Mouse (Mus musculus) heart, postnatal 10 days (tissue): ENCODE measurements around the gene Gm20388. TPM values are rescaled to one million over a fixed set of nuclear protein-coding genes. Genes with fewer than 3 reads are reported as not detected.
A peak's percentile ranks its signal among the peaks of the same experiment; 100 is the strongest.

ENCODE experiments used
- DNase-seq, 2 experiments: peaks; one replicate each; pipeline ENCODE4 v3.0.0; 2021
- intact Hi-C: fragments of 180-260 bp; cut with DNase I; formaldehyde crosslinking; loops from one replicate; pipeline ENCODE4 v1.15.1; 2025
- total RNA-seq, 2 experiments: library from RNA; stranded (reverse); gene quantifications; 2 replicates each; pipeline ENCODE4 v1.2.3; 2021

Gm20388 gene
- total RNA-seq, 2 experiments from 2014 or later = 2.0 to 2.2 TPM

DNA sequence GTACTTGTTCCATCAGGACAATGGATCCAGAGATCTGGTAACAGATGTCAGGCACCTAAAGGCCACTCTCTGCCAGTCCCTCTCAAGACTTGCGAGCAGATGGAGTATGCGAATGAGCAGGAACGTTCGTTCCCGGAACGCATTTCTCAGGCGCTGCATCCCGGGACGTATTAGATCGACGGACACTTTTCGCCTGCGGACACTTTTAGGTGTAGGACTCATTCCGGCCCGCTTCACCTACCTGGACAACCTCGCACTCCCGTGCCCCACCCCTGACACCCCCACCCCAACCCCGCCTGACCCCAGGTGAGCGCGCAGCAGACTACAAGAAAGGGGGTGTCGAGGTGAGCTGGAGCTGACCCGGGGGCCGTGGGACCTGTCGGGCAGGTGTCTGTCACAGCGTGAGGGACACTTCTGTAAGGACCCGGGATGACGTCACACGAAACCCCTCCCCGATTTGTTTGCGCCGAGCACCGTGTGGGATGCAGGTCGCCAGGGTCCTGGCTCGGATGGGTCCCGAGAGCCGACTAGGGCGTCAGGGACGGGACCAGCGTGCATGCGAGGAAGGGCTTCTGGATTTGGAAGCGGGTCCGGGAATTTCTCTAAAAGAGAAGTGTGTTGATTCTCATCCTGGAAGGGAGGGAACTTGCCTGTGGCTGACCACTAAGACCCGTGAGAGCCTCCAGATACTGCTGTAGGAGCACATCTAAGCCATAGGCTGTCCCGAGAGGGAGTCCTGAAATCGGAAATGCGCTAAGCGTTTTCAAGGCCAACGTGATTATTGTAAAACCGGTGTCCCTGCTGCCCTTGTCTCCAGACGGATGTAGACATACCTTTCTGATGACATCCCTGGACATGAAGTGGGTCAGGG, 2864.9 kb downstream of the Gm20388 start, which contains the start of gene Acsf3:
Gene Acsf3, plus strand, starts transcription at position 202 of the 871 bp plus-strand sequence.
- intact Hi-C loops = loop anchor here (5.0 kb wide), 1 partner anchor 98 kb away; no protein-coding TSS in a partner anchor

DNA sequence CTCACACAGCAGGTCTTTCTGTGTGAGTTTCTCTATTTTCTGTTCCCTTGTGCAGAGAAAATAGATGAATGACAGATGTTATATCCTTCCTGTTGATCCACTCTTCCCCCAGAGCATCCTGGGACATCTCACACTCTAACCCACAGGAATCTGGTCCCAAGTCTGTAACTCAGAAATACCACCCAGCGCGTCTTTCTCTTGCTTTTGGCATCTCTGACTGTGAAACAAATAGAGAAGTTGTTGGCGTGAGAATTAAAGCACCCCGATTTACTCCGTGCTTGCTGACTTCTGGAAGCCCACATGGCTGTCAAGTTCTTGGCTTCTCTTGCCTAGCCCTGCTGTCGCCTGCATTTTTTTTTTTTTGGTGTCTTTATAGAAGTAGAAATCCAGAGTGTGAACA, 2867.1 kb downstream of the Gm20388 start:
- no peak for DNase-seq
- intact Hi-C loops = loop anchor here (5.0 kb wide), 1 partner anchor 100 kb away; no protein-coding TSS in a partner anchor

More for the DNA sequence above, 2864.9 kb downstream of the Gm20388 start, which contains the start of gene Acsf3:
- DNase-seq = peak; percentile 62 to 79

DNA sequence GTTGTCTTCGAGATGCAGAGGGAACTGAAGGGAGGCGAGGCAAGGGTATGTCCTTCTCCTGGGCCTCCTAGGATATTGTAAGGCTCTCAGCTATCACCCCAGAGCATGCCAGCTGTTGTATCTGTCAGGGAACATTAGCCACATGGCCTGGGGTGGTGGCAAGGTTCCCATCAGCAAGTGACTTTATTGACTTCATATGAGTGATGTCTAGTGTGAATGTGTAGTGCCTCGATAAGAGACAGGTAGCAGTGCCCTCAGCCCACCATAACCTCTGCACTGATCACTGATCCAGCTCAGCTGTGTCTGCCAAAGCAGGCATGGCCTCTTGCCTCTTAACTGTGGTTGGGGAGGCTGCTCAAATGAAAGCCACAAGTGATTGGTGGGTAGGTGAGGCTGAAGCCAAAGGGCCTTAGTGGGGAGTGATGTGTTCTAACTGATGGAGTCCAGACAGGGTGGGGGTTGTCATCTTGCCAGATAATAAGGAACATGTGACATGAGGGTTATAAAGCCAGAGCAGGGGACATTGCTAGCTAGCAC, 2868.1 kb downstream of the Gm20388 start:
- intact Hi-C loops = loop anchor here (5.0 kb wide), 1 partner anchor 101 kb away; no protein-coding TSS in a partner anchor

DNA sequence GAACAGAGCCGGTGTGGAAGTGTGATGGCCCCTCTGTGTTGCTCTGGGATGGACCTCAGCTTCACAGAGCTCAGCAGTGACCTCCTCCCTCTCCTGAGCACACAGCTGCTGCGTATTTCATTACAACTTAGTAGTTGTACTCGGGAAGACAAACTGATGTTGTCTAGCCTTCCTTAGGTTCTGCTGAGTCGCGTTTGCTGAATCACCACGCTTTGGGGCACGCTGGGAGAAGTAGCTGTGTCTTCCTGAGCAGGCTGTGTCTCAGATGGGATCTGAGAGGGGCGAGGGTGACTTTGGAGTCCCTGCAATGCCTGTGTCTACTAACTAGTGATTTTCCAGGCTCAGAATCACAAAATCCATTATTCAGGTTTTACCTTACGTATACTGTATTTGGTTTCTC, 2868.6 kb downstream of the Gm20388 start:
- no peak for DNase-seq
- intact Hi-C loops = loop anchor here (5.0 kb wide), 1 partner anchor 102 kb away; no protein-coding TSS in a partner anchor

More for the DNA sequence above, 2868.1 kb downstream of the Gm20388 start:
- DNase-seq = no peak

DNA sequence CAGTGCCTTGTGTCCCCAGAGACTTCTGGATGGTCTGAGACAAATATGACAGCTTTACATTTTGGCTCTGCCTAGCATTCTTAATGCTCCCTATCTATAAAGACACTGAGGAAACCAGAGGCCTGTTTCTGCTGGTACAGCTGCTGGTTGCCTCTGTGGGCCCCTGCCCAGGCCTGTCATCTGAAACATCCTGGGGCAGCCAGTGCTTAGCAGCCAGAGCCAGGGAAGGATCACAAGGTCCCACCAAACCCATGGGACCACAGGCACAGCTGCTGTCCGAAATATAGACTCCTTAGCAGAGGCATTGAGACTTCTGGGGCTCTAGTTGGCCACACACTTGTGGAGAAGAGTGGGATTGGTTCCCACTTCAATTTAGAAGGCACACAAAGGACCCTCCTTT, 2874.1 kb downstream of the Gm20388 start:
- DNase-seq = no peak
- intact Hi-C loops = no loop called here

DNA sequence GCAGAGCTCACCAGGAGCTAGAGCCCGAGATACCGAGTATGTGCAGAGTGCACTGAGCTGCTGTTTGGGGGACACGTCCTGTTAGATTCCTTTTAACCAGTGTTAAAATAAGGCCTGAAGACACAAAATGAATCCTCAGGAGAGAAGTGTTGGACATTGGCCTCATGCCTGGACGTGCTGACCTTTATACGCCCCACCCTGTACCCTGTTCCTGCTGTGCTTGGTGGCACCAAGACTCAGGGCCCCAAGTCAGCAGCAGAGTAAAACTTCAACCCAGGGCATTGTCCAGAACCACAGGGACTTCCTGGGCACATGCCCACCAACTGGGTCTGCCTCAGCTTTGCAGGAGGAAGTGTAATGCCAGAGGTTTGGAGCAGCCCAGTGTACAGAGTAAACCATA, 2879.2 kb downstream of the Gm20388 start:
- intact Hi-C loops = no loop called here
- DNase-seq = no peak

DNA sequence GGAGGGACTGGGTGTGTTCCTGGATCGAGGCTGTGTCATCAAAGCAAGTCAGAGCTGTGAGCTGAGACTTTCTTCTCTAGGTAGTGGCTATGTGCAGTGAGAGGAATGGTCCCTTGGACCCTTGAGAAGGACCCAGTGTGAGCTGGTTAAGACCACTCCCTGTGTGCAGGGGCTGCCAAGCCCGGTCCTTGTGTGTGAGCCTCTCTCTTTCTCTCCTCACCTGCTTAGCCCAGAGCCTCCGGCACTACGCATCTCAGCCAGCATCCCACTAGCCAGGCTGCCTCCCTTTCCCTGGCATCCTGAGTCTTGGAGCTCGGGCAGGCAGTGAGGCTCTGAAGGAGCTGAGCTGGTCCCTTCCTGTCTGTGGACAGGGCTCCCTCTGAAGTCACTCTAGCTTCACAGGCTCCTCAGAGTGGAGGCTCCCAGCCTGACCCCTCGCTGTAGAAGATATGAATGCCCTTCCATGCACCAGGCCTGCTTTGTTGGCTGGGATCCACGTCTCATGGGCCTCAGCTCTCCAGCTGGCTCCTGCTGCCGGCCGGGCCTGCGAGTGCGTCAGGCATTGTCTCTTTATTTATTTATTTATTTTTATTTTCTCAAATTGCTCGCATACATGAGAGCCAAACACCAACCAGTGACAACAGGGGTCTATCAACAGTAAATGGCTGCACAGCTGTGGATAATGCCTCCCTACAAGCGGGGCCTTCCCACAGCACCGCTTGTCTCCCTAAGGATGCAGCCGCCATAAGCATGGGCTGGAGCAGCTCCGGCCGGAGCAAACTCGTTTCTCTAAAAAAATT, 2882.9 kb downstream of the Gm20388 start:
- peak; percentile 87 to 89 for DNase-seq
- intact Hi-C loops = no loop called here

DNA sequence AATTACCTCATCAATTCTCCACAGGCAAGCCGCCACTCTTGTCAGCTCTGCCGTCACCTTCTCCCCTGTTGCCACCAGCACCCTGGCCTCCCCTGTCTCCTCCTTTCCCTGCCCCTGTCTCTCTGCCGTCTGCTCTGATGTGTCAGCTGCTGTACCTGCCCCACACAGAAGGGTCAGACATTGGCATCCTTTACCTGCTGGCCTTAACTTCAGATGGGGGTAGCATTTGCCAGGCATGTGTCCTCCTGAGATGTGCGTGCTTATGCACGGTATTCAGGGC, 2883.5 kb downstream of the Gm20388 start:
- intact Hi-C loops = no loop called here

DNA sequence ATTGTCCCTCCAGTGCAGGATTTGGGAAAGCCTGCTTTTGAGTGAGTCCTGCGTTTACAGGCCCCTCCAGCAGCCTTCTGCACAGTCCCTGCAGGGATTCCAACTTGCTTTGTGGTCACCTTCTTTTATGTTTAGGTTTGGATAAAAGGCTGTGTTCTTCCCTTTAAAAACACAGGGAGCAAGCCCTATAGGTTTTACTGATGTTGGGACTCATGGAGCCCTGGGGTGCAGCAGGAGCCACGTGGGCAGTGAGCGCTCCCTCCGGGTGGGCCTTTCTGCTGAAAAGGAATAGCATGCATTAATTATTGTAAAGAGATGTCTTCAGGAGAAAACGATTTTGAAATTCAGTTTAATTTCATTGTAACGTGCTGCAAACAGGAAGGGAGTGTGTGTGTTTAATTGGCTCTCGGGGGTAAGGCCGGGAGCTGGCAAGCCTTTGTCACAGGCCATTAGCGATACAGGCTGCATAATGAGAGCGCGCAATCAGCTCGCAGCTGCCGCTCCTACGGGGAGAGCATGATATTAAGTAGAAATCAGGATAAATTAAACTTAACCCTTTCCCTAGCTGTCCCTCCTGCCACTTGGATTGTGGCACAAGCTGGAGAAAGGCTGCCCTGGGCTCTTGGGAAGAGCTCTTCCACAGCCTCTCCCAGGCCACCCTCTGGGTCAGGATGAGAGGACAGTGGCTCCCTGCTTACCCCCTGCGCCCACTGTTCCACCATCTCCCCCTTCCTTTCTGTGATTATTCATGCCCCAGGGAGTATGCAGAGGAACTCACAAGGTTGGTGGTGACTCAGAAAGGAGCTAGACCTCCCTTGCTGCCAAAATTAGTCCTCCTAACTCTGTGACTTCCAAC, 2893.5 kb downstream of the Gm20388 start:
- no peak for DNase-seq
- intact Hi-C loops = no loop called here

More for the DNA sequence above, 2883.5 kb downstream of the Gm20388 start:
- no peak for DNase-seq

DNA sequence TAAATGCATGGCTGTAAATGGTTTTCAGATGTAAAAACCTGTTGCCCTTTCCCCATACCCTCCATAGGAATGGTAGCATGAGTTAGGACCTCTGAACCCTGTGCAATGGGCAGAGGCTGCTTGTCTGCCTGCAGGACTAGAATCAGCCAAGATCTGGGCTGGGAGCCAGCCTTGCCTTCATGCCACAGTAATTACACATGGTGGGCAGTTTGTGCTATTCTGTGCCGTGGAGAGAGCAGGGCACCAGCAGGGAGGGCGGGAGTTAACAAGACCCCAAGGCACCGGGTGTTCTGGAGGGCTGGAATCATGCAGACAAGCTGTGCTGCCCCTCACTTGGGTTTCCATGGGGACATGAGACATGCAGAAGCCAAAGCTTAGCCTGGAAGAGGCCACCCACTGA, 2894.7 kb downstream of the Gm20388 start:
- no peak for DNase-seq
- intact Hi-C loops = no loop called here

DNA sequence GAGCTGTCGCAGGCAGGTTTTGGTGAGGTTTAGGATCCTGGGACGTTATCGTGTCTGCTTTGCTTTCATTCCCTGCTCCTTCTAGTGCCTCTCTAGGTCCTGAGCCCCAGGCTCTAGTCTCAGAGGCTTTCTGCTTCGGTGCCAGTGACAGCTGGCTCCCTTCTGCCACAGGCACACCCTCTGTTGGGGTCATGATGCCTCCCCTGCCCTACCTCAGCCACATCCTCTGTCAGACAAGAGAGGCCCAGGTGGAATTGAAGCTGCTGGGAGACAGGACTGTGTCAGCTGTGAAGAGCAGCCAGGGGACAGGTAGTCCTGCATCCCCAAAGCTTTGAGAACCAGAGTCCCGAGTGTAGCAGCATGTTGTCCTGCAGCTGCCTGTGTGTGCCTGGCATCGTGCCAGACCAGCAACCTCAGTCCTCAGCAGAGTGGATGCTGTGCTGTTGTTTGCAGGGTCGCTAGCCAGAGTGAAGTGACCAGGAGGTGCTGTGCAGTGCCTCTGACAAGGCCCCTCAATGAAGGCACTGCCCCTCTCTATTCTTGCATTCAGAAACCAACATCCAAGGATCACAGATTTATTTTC, 2896.4 kb downstream of the Gm20388 start:
- peak in 1 of 2 experiments; percentile 27 for DNase-seq
- intact Hi-C loops = no loop called here

DNA sequence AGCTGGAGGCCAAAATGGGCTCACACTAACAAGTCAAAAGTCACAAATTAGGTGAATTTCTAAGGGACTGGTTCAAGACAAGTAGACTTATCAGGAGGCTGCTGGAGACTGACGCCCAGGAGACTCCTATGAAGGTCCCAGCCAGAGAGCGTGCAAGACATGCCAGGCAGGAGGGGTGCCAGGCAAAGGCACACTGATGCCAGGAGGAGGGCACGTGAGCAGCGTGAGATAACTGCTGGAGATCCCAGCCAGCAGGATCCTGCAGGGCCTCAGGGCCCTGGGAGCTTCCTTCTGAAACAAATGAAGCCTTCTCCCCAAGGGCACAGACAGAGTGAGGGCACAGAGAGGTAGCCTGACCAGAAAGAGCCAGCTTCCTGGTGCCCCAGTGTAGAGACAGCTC, 2897.3 kb downstream of the Gm20388 start:
- peak; percentile 69 to 77 for DNase-seq
- intact Hi-C loops = no loop called here

DNA sequence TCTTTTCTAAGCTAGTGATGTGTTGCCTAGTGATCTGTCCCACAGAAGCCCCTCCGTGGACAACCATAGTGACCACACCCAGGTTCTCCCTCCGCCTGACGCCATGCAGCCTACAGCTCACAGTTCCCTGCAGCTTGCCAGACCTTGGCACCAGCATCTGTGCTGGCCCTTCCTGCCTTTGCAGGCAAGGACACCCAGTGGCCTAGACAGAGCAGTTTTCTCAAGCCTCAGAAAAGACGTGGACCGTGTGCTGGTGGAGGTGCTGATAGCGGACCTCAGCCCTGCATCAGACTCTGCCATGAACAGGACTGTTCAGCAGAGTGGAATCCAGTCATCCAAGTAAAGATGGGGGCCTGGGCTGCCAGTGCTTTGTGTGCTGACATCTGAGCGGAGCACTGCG, 2899.7 kb downstream of the Gm20388 start:
- intact Hi-C loops = loop anchor here (5.0 kb wide), 2 partner anchors 133 to 193 kb away; no protein-coding TSS in a partner anchor
- DNase-seq = no peak

DNA sequence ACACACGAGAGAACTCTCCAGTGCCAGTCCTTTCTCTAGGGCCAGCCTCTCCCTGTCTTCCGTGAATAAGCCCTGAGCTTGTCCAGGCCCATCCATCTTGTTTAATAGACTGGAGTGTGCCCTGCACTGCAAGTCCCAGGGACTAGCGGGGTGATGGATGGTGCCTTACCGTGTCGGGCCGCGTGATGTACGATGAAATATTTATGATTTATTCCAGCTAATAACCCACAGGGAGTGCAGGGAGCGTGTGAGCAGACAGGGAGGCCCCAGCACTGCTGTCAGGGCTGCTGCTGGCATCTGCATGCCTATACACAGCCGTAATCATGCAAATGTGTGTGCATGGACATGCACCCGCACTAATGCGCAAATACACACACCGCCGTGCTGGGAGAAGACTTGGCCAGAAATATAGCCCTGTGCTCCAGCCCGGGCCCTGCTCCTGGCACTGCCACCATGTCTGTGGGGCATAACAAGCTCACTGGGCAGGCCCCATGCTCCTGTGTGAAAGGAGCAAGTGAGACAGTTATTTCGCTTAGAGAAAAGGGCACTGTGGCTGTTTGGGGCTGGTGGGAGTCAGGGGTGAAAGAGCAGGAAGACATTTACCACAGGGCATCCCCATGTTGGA, 2901.3 kb downstream of the Gm20388 start:
- intact Hi-C loops = loop anchor here (5.0 kb wide), 2 partner anchors 135 to 195 kb away; no protein-coding TSS in a partner anchor
- DNase-seq = no peak

DNA sequence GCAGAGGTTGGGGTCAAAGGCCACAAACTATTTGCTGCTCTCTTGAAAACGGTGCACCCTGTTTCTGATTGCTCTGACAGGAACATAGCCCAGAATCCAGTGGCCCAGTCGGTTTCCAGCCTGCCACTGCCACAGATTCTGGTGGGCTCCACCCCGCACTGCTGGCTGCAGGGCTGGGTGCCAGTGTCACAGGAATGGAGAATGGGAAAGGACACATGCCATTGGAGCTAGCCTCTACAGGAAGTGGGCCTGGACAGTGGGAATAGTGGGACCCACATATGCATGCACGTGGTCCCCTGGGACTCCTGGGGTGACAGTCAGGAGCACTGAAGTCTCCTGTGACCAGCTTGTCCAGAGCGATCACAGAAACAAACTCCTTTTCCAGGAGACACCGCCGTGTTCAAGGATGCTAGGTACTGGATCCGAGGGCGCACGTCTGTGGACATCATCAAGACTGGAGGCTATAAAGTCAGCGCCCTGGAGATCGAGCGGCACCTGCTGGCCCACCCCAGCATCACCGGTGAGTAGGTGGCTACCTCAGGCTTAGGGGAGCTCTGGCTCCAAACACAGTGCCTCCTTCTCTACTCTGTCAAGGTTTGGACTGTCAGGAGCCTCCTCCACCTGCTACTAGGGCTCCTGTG, 2902.1 kb downstream of the Gm20388 start:
- intact Hi-C loops = loop anchor here (5.0 kb wide), 2 partner anchors 135 to 195 kb away; no protein-coding TSS in a partner anchor
- DNase-seq = peak in 1 of 2 experiments; percentile 30

DNA sequence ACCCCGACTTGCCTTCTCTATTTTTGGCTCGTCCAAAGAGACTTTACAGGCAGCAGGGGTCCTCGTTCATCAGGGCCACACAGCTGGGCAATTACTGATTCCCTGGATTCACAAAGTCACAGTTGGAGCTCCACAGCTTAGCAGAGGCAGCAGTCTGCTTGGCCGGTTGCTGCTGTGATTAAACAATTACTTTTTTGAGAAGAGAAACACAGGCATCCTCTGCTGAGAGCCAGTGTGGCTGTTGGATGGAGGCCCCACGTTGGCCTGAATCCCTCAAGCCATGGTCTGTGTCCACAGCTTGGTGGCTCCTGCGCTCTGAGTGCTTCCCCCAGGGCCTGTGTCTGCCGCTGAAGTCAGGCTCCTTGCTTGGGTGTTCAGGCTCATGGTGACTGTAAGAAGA, 2904.0 kb downstream of the Gm20388 start:
- peak in 1 of 2 experiments; percentile 24 for DNase-seq
- intact Hi-C loops = loop anchor here (5.0 kb wide), 2 partner anchors 137 to 197 kb away; no protein-coding TSS in a partner anchor

DNA sequence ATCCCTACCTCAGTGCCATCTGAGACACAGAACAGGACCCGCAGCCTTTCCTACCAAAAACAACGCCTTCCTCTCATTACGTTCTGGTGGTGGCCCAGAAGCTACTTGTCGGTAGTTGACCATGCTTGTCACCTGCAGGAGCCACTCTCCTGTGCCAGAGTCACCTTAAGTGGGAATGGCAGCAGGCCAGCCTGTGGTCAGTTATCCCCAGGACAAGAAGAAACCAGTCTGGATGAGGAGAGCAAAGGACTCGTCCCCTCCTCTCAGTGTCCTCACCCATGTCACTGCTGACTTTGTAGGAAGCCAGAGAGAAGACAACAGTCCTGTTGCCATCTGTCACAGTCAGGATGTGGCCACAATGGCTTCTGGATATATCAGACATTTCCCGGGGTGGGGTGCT, 2906.3 kb downstream of the Gm20388 start:
- DNase-seq = no peak
- intact Hi-C loops = no loop called here

DNA sequence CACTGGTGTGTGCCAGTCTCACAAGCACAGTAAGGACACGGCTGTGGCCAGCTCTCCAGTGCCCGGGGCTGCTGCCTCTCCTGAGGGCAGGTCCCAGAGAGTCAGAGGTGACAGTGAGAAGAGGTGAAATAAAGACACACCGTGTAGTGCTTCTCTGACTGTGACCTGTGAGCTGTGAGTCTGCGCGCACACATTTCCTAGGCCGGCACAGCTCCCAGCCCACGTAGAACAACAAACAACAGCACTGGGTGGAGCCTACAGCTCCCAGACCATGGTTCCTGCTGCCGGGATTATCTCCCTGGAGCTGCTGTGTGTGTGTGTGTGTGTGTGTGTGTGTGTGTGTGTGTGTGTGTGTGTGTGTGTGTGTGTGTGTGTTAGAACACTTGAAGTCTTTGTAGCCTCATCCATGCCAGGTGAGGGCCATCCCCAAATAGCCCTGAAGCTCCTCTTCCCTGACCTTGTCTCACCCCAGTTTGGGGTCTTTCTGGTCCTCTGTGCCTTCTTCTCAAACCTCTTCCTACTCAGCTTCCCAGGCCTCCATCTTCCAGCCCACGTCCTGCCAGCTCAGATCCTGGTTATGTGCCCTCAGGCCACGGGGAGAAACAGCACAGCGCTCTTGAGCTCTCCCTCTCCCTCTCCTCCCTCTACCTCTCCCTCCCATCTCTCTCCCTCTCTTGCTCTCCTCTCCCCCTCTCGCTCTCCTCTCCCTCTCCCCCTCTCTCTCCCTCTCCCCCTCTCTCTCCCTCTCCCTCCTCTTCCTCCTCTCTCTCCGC, 2907.3 kb downstream of the Gm20388 start:
- intact Hi-C loops = no loop called here
- no peak for DNase-seq
